Mouse (Mus musculus): ENCODE data around the gene Fbxl17.

- TF ChIP-seq CTCF (IDR thresholded peaks at IDR 0.05; ENCODE audit: extremely low read depth, insufficient read length, insufficient replicate concordance, low read depth, low read length) (no peak), POLR2A (IDR thresholded peaks at IDR 0.05; ENCODE audit: low read depth, low read length) (no peak)
Measured at GRCm38 (mm10) chr17:63112826-63113225, 387.0 kb downstream of the Fbxl17 start.

All from small intestine, adult 2 months (tissue).